Mouse (Mus musculus) layer of hippocampus, adult 2 months (tissue): ENCODE results near the gene Prtn3. TPM values are rescaled to one million over a fixed set of nuclear protein-coding genes. Genes with fewer than 3 reads are reported as not detected.
A peak's percentile ranks its signal among the peaks of the same experiment; 100 is the strongest.

Experiments used
- DNase-seq, 2 experiments: peaks; one replicate each; pipeline ENCODE4 v3.0.0; 2022; ENCODE audit warnings: low spot score in 2 of 2
- H3K27ac ChIP-seq: fragments of 200-600 bp; 2 replicates; pipeline ENCODE4 v1.8.1; 2022
- H3K4me3 ChIP-seq: fragments of 200-600 bp; 2 replicates; pipeline ENCODE4 v1.8.1; 2022; ENCODE audit warnings: mild to moderate bottlenecking
- CTCF ChIP-seq: fragments of 200-600 bp; conservative IDR thresholded peaks from 2 replicates; pipeline ENCODE4 v1.8.1; 2022; ENCODE audit warnings: antibody characterized with exemption, mild to moderate bottlenecking, moderate library complexity
- total RNA-seq, 2 experiments: library from RNA; stranded (reverse); gene quantifications; 2 replicates each; pipeline ENCODE4 v1.2.3; 2021

Prtn3 gene
- total RNA-seq, 2 experiments from 2014 or later: 1.5 to 2.6 TPM

- DNase-seq: no peak
- H3K27ac ChIP-seq: no peak overlapping the region
- TF ChIP-seq CTCF: no peak
- H3K4me3 ChIP-seq: no peak overlapping the region
Measured at GRCm38 (mm10) chr10:79849941-79850628, 24.2 kb upstream of the Prtn3 start.

- no peak for DNase-seq
- H3K27ac ChIP-seq: peak overlapping the region; percentile 97
- TF ChIP-seq CTCF: no peak
- H3K4me3 ChIP-seq: no peak overlapping the region
Measured at GRCm38 (mm10) chr10:79851653-79852052, 22.6 kb upstream of the Prtn3 start.

GRCm38 (mm10) chr10:79852107-79852789, 22.0 kb upstream of the Prtn3 start:
- H3K4me3 ChIP-seq: no peak overlapping the region

GRCm38 (mm10) chr10:79852827-79853226, 21.4 kb upstream of the Prtn3 start:
- DNase-seq: no peak
- H3K4me3 ChIP-seq: peak overlapping the region; percentile 74
- H3K27ac ChIP-seq: peak overlapping the region; percentile 97
- TF ChIP-seq CTCF: no peak

More at GRCm38 (mm10) chr10:79852107-79852789, 22.0 kb upstream of the Prtn3 start:
- H3K27ac ChIP-seq: peak overlapping the region; percentile 97
- no peak for TF ChIP-seq CTCF
- DNase-seq: no peak

GRCm38 (mm10) chr10:79853392-79853791, 20.9 kb upstream of the Prtn3 start:
- TF ChIP-seq CTCF: no peak

GRCm38 (mm10) chr10:79853860-79854795, 20.1 kb upstream of the Prtn3 start, which contains the start of gene Ptbp1:
Ptbp1 (plus strand) TSS chr10:79854427.
- TF ChIP-seq CTCF: no peak
- Histone ChIP-seq H3K4me3 (peak within 1 kb of the TSS; percentile 100), H3K27ac (peak within 1 kb of the TSS; percentile 100)
- DNase-seq: peak; percentile 98 to 99

More at GRCm38 (mm10) chr10:79853392-79853791, 20.9 kb upstream of the Prtn3 start:
- Histone ChIP-seq H3K27ac (peak overlapping the region; percentile 97), H3K4me3 (peak overlapping the region; percentile 74)
- peak; percentile 83 to 84 for DNase-seq

GRCm38 (mm10) chr10:79854801-79855541, 19.3 kb upstream of the Prtn3 start:
- DNase-seq: no peak
- peak; percentile 13; the same call in 1 of the 2 replicates for TF ChIP-seq CTCF
- H3K27ac ChIP-seq: peak overlapping the region; percentile 100
- peak overlapping the region; percentile 100 for H3K4me3 ChIP-seq

GRCm38 (mm10) chr10:79855558-79856184, 18.6 kb upstream of the Prtn3 start:
- no peak for DNase-seq
- peak overlapping the region; percentile 100 for H3K27ac ChIP-seq
- peak overlapping the region; percentile 100 for H3K4me3 ChIP-seq
- no peak for TF ChIP-seq CTCF

- no peak for DNase-seq
- no peak for TF ChIP-seq CTCF
- Histone ChIP-seq H3K4me3 (peak overlapping the region; percentile 100), H3K27ac (peak overlapping the region; percentile 100)
Measured at GRCm38 (mm10) chr10:79856280-79856679, 18.0 kb upstream of the Prtn3 start.

GRCm38 (mm10) chr10:79856704-79857451, 17.4 kb upstream of the Prtn3 start:
- H3K4me3 ChIP-seq: peak overlapping the region; percentile 100
- TF ChIP-seq CTCF: no peak
- H3K27ac ChIP-seq: peak overlapping the region; percentile 100
- no peak for DNase-seq

- no peak for TF ChIP-seq CTCF
- Histone ChIP-seq H3K27ac (peak overlapping the region; percentile 100), H3K4me3 (peak overlapping the region; percentile 100)
- DNase-seq: no peak
Measured at GRCm38 (mm10) chr10:79857452-79857811, 16.8 kb upstream of the Prtn3 start.
